Mouse (Mus musculus): ENCODE data around the gene Pafah1b2. TPM values are rescaled to one million over a fixed set of nuclear protein-coding genes. Genes with fewer than 3 reads are reported as not detected.

The Pafah1b2 gene
- polyA plus RNA-seq, 1 experiment, result 12.8 TPM

- H3K4me3 ChIP-seq (ENCODE audit: low read depth, low read length), result no peak overlapping the region
- peaks cover 16% of the 10 kb centered on the region for H3K4me1 ChIP-seq (ENCODE audit: control insufficient read depth, insufficient read depth, insufficient read length, low read length)
- H3K27me3 ChIP-seq (ENCODE audit: control insufficient read depth, insufficient read depth, low read length), result no peaks in the 10 kb centered on the region
- H3K36me3 ChIP-seq (ENCODE audit: control insufficient read depth, insufficient read depth, low read length), result no peaks in the 10 kb centered on the region
- 84% methylated on average over 7 of the region's 7 CpGs for WGBS
- no peak overlapping the region for H3K27ac ChIP-seq (ENCODE audit: insufficient read depth, low read depth, low read length)
- TF ChIP-seq POLR2A (IDR thresholded peaks at IDR 0.05; ENCODE audit: low read depth, low read length) (no peak), CTCF (IDR thresholded peaks at IDR 0.05; ENCODE audit: extremely low read depth, insufficient read length, insufficient replicate concordance, low read depth, low read length) (no peak)
Observed at GRCm38 (mm10) chr9:46008931-46009668, 3.4 kb downstream of the Pafah1b2 start.

- no peaks in the 10 kb centered on the region for H3K36me3 ChIP-seq (ENCODE audit: control insufficient read depth, insufficient read depth, low read length)
- no peak overlapping the region for H3K27ac ChIP-seq (ENCODE audit: insufficient read depth, low read depth, low read length)
- WGBS, result 64% methylated on average over 5 of the region's 5 CpGs
- no peak for TF ChIP-seq POLR2A (IDR thresholded peaks at IDR 0.05; ENCODE audit: low read depth, low read length)
- TF ChIP-seq CTCF (IDR thresholded peaks at IDR 0.05; ENCODE audit: extremely low read depth, insufficient read length, insufficient replicate concordance, low read depth, low read length), result no peak
- H3K27me3 ChIP-seq (ENCODE audit: control insufficient read depth, insufficient read depth, low read length), result no peaks in the 10 kb centered on the region
- no peak overlapping the region for H3K4me3 ChIP-seq (ENCODE audit: low read depth, low read length)
- H3K4me1 ChIP-seq (ENCODE audit: control insufficient read depth, insufficient read depth, insufficient read length, low read length), result peaks cover 6% of the 10 kb centered on the region; the same call in 1 of the 2 replicates
Observed at GRCm38 (mm10) chr9:46006224-46006623, 6.3 kb downstream of the Pafah1b2 start.

- H3K27me3 ChIP-seq (ENCODE audit: control insufficient read depth, insufficient read depth, low read length), result no peaks in the 10 kb centered on the region
- no peaks in the 10 kb centered on the region for H3K4me1 ChIP-seq (ENCODE audit: control insufficient read depth, insufficient read depth, insufficient read length, low read length)
- H3K36me3 ChIP-seq (ENCODE audit: control insufficient read depth, insufficient read depth, low read length), result no peaks in the 10 kb centered on the region
- 72% methylated on average over 3 of the region's 3 CpGs for WGBS
- no peak overlapping the region for H3K27ac ChIP-seq (ENCODE audit: insufficient read depth, low read depth, low read length)
- H3K4me3 ChIP-seq (ENCODE audit: low read depth, low read length), result no peak overlapping the region
- TF ChIP-seq POLR2A (IDR thresholded peaks at IDR 0.05; ENCODE audit: low read depth, low read length) (no peak), CTCF (IDR thresholded peaks at IDR 0.05; ENCODE audit: extremely low read depth, insufficient read length, insufficient replicate concordance, low read depth, low read length) (no peak)
Observed at GRCm38 (mm10) chr9:46004529-46004928, 8.0 kb downstream of the Pafah1b2 start.

- Histone ChIP-seq H3K36me3 (ENCODE audit: control insufficient read depth, insufficient read depth, low read length) (no peaks in the 10 kb centered on the region), H3K27me3 (ENCODE audit: control insufficient read depth, insufficient read depth, low read length) (no peaks in the 10 kb centered on the region), H3K27ac (ENCODE audit: insufficient read depth, low read depth, low read length) (no peak overlapping the region), H3K4me3 (ENCODE audit: low read depth, low read length) (no peak overlapping the region), H3K4me1 (ENCODE audit: control insufficient read depth, insufficient read depth, insufficient read length, low read length) (no peaks in the 10 kb centered on the region)
- WGBS, result 8% methylated on average over 7 of the region's 7 CpGs
- TF ChIP-seq POLR2A (IDR thresholded peaks at IDR 0.05; ENCODE audit: low read depth, low read length) (no peak), CTCF (IDR thresholded peaks at IDR 0.05; ENCODE audit: extremely low read depth, insufficient read length, insufficient replicate concordance, low read depth, low read length) (peak; percentile 84; the same call in 1 of the 2 replicates)
Observed at GRCm38 (mm10) chr9:46003729-46004128, 8.8 kb downstream of the Pafah1b2 start.

GRCm38 (mm10) chr9:45999009-45999408, 13.5 kb downstream of the Pafah1b2 start:
- 80% methylated on average over 4 of the region's 4 CpGs for WGBS
- Histone ChIP-seq H3K4me3 (ENCODE audit: low read depth, low read length) (no peak overlapping the region), H3K27ac (ENCODE audit: insufficient read depth, low read depth, low read length) (no peak overlapping the region), H3K27me3 (ENCODE audit: control insufficient read depth, insufficient read depth, low read length) (no peaks in the 10 kb centered on the region), H3K4me1 (ENCODE audit: control insufficient read depth, insufficient read depth, insufficient read length, low read length) (no peaks in the 10 kb centered on the region), H3K36me3 (ENCODE audit: control insufficient read depth, insufficient read depth, low read length) (no peaks in the 10 kb centered on the region)
- no peak for TF ChIP-seq CTCF (IDR thresholded peaks at IDR 0.05; ENCODE audit: extremely low read depth, insufficient read length, insufficient replicate concordance, low read depth, low read length)
- no peak for TF ChIP-seq POLR2A (IDR thresholded peaks at IDR 0.05; ENCODE audit: low read depth, low read length)

GRCm38 (mm10) chr9:45985229-45985567, 27.3 kb downstream of the Pafah1b2 start:
- Histone ChIP-seq H3K4me3 (ENCODE audit: low read depth, low read length) (peak overlapping the region; percentile 93; the same call in 1 of the 2 replicates), H3K4me1 (ENCODE audit: control insufficient read depth, insufficient read depth, insufficient read length, low read length) (no peaks in the 10 kb centered on the region; the same call in 1 of the 2 replicates), H3K27ac (ENCODE audit: insufficient read depth, low read depth, low read length) (peak overlapping the region; percentile 87), H3K27me3 (ENCODE audit: control insufficient read depth, insufficient read depth, low read length) (no peaks in the 10 kb centered on the region), H3K36me3 (ENCODE audit: control insufficient read depth, insufficient read depth, low read length) (no peaks in the 10 kb centered on the region)
- WGBS, result 1% methylated on average over 4 of the region's 4 CpGs
- no peak for TF ChIP-seq POLR2A (IDR thresholded peaks at IDR 0.05; ENCODE audit: low read depth, low read length)
- no peak for TF ChIP-seq CTCF (IDR thresholded peaks at IDR 0.05; ENCODE audit: extremely low read depth, insufficient read length, insufficient replicate concordance, low read depth, low read length)

- H3K36me3 ChIP-seq (ENCODE audit: control insufficient read depth, insufficient read depth, low read length), result no peaks in the 10 kb centered on the region
- no peaks in the 10 kb centered on the region for H3K27me3 ChIP-seq (ENCODE audit: control insufficient read depth, insufficient read depth, low read length)
- peak overlapping the region; percentile 93 for H3K4me3 ChIP-seq (ENCODE audit: low read depth, low read length)
- TF ChIP-seq CTCF (IDR thresholded peaks at IDR 0.05; ENCODE audit: extremely low read depth, insufficient read length, insufficient replicate concordance, low read depth, low read length), result no peak
- peak; percentile 50 for TF ChIP-seq POLR2A (IDR thresholded peaks at IDR 0.05; ENCODE audit: low read depth, low read length)
- no peaks in the 10 kb centered on the region; the same call in 1 of the 2 replicates for H3K4me1 ChIP-seq (ENCODE audit: control insufficient read depth, insufficient read depth, insufficient read length, low read length)
- H3K27ac ChIP-seq (ENCODE audit: insufficient read depth, low read depth, low read length), result peak overlapping the region; percentile 87
- WGBS, result under 1% methylated on average over 72 of the region's 76 CpGs
Observed at GRCm38 (mm10) chr9:45984409-45985228, 27.9 kb downstream of the Pafah1b2 start.
